Mouse (Mus musculus) stomach, embryonic 15.5 days (tissue): ENCODE results near the gene Gsap. TPM values are rescaled to one million over a fixed set of nuclear protein-coding genes. Genes with fewer than 3 reads are reported as not detected.
"Not testable (repeated sequence)": the region's sequence is repeated elsewhere in the genome, so short reads cannot be mapped to it uniquely, and the experiment has no call there.

Source experiments
- ATAC-seq: fragments of 200-750 bp; cut with Nextera tagmentation; 2 replicates; pipeline ENCODE4 v1.8.0; 2017; ENCODE audit warnings: low read depth, moderate number of reproducible peaks, moderate TSS enrichment; ENCODE audit not compliant: insufficient read depth, low FRiP score
- H3K27ac ChIP-seq: fragments of 300-500 bp; sonication (generic); 2 replicates; pipeline ENCODE4 v1.5.1; 2015; ENCODE audit warnings: mild to moderate bottlenecking, inconsistent platforms
- H3K27me3 ChIP-seq: fragments of 300-500 bp; sonication (generic); replicated peaks from 2 replicates; pipeline ENCODE4 v1.6.1; 2015; ENCODE audit warnings: inconsistent platforms
- H3K36me3 ChIP-seq: fragments of 300-500 bp; sonication (generic); 2 replicates; pipeline ENCODE4 v1.6.1; 2015; ENCODE audit warnings: inconsistent platforms
- H3K4me1 ChIP-seq: fragments of 300-500 bp; sonication (generic); 2 replicates; pipeline ENCODE4 v1.6.1; 2015; ENCODE audit warnings: inconsistent platforms
- H3K4me2 ChIP-seq: fragments of 300-500 bp; sonication (generic); 2 replicates; pipeline ENCODE4 v1.6.1; 2015; ENCODE audit warnings: mild to moderate bottlenecking, inconsistent platforms
- H3K4me3 ChIP-seq: fragments of 300-500 bp; sonication (generic); replicated peaks from 2 replicates; pipeline ENCODE4 v1.5.1; 2015; ENCODE audit warnings: inconsistent platforms
- H3K9ac ChIP-seq: fragments of 300-500 bp; sonication (generic); 2 replicates; pipeline ENCODE4 v1.6.1; 2015; ENCODE audit warnings: inconsistent platforms
- H3K9me3 ChIP-seq: fragments of 300-500 bp; sonication (generic); 2 replicates; pipeline ENCODE4 v1.6.1; 2016; ENCODE audit warnings: inconsistent platforms
- WGBS: fragments of 180-500 bp; shearing (Covaris S2); methylation state at CpG from one replicate; pipeline ENCODE4 v1.1.7; 2015; 5-methylcytosine and 5-hydroxymethylcytosine counted together
- polyA plus RNA-seq: library from polyadenylated mRNA; unstranded; fragments of >200 nt; fragmentation: Nextera tagmentation; extraction: Ambion mirVana; gene quantifications from 2 replicates; pipeline ENCODE4 v1.2.1, GENCODE M21; 2015

Gsap gene
- polyA plus RNA-seq, 1 experiment from 2014 or later: 2.9 TPM

GRCm38 (mm10) chr5:21264352-21265021 lies 78.4 kb downstream of the Gsap start:
- 91% methylated on average over 8 of the region's 8 CpGs for WGBS
- Histone ChIP-seq H3K4me1 (no peaks in the 10 kb centered on the region), H3K4me2 (no peak overlapping the region), H3K27ac (no peak overlapping the region), H3K9ac (no peak overlapping the region), H3K9me3 (no peaks in the 10 kb centered on the region), H3K4me3 (no peak overlapping the region), H3K27me3 (no peaks in the 10 kb centered on the region), H3K36me3 (no peaks in the 10 kb centered on the region)
- no peak for ATAC-seq

DNA sequence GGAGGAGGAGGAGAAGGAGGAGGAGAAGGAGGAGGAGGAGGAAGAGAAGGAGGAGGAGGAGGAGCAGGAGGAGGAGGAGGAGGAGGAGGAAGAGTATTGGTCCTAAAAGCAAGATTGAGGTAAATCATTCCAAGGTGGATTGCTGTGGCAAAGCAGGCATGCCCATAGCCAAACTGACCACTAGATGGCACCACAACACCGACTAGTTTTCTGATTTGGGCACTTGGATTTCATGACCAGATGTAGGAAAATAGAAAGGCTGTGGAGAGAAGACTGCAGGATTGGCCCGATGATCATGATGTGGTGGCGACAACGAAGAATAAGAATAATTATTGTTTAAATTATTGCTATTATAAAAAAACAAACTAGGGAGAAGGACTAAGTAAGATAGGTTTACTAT lies 79.0 kb downstream of the Gsap start:
- 20% methylated on average over 4 of the region's 4 CpGs for WGBS
- Histone ChIP-seq H3K9ac (no peak overlapping the region), H3K4me1 (no peaks in the 10 kb centered on the region), H3K36me3 (no peaks in the 10 kb centered on the region), H3K4me2 (no peak overlapping the region), H3K9me3 (no peaks in the 10 kb centered on the region), H3K27ac (no peak overlapping the region), H3K27me3 (no peaks in the 10 kb centered on the region), H3K4me3 (no peak overlapping the region)
- no peak for ATAC-seq

DNA sequence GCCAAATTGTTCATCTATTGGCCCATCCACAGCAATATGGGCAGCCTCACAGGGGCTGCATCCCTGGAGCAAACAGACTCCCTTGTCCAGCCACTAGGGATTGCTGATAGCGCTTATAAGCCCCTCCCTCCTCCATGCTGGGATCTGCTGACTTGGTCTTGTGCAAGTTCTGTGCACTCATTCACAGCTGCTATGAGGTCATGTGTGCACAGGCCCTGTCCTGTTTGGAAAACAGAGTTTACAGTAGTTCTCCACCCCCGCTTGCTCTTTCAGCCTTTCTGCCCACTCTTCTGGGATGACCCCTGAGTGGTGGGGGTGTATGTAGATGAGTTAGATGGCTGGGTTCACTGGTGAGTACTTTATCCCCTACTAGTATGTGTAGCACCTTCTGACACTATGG lies 81.0 kb downstream of the Gsap start:
- no peak overlapping the region for H3K9ac ChIP-seq
- no peaks in the 10 kb centered on the region for H3K4me1 ChIP-seq
- no peak overlapping the region for H3K4me2 ChIP-seq
- H3K9me3 ChIP-seq: no peaks in the 10 kb centered on the region
- no peaks in the 10 kb centered on the region for H3K27me3 ChIP-seq
- ATAC-seq: peak; percentile 20; the same call in 1 of the 2 replicates
- H3K4me3 ChIP-seq: no peak overlapping the region
- no peaks in the 10 kb centered on the region for H3K36me3 ChIP-seq
- 80% methylated on average over 2 of the region's 2 CpGs for WGBS
- no peak overlapping the region for H3K27ac ChIP-seq

- Histone ChIP-seq H3K4me1 (no peaks in the 10 kb centered on the region), H3K36me3 (no peaks in the 10 kb centered on the region), H3K9ac (no peak overlapping the region), H3K27ac (no peak overlapping the region), H3K9me3 (no peaks in the 10 kb centered on the region), H3K4me2 (no peak overlapping the region), H3K27me3 (no peaks in the 10 kb centered on the region), H3K4me3 (no peak overlapping the region)
- WGBS: 71% methylated on average over 5 of the region's 5 CpGs
- ATAC-seq: no peak
Measured at GRCm38 (mm10) chr5:21269446-21269845, 83.4 kb downstream of the Gsap start.

DNA sequence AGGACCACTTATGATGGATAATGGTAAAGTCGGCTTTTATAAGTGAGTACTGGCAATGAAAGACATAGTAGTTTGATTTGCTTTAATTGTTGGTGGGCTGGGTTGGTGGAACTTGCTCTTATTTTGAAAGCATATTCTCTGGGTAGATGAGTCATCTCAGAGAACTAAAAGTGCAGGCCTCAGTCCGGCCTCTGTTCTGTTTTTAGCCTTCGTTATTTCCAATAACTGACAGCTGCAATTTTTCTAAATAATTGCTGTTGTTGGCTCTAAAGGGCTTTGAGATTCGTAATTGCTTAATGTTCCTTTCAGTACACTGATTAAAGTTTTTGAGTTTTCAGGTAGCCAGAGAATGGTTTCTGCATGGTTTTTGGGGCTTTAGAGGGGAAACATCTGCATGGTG lies 84.7 kb downstream of the Gsap start:
- Histone ChIP-seq H3K4me3 (no peak overlapping the region), H3K9ac (no peak overlapping the region), H3K27me3 (no peaks in the 10 kb centered on the region), H3K36me3 (no peaks in the 10 kb centered on the region), H3K4me1 (no peaks in the 10 kb centered on the region), H3K4me2 (no peak overlapping the region), H3K9me3 (no peaks in the 10 kb centered on the region), H3K27ac (no peak overlapping the region)
- ATAC-seq: no peak
- 54% methylated on average over 4 of the region's 4 CpGs for WGBS

DNA sequence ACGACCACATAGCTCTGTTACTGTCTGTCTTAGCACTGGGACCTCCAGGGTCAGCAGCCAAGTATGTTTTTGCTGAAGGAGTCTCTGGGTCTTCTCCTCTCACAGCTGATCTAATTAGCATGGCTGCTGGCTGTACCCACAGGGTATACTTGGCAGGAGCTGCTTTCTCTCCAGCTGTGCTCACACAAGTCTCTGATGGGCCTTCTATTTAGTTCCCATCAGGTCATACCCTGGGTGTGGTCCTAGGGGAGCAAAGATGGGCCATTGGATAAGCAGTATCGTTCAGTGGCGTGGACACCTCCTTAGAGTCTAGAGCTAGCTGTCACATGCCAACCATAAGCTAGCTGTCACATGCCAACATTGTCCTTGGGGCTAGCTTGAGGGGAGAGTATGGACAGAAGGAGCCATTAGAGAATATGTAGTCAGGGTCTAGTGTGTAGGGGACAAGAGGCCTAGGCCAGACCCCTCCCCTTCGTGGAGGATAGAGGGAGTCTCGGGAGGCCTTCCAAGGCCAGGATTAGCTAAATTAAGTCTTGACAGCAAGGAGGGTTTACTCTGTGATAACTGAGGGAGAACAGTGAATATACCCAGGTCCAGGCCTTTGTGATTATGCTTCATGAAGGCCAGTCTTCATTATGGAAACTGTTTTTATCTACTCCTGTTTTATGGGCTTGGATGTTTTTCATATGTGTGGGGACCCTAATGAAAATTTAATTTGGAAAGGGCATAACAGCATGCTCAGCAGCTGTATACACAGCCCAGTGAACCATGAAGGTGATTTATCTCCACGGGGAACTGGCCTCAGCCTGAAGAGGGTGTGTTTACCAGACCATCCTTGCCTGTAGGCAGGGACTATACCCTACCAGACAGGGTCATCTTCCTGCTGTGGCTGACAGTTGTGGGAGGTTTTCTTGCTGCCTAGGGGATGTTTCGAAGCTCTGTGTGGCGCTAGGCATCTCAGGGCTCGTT lies 85.6 kb downstream of the Gsap start:
- Histone ChIP-seq H3K4me1 (no peaks in the 10 kb centered on the region), H3K4me3 (no peak overlapping the region), H3K4me2 (no peak overlapping the region), H3K27me3 (no peaks in the 10 kb centered on the region), H3K36me3 (no peaks in the 10 kb centered on the region), H3K9me3 (no peaks in the 10 kb centered on the region), H3K27ac (no peak overlapping the region), H3K9ac (no peak overlapping the region)
- 67% methylated on average over 9 of the region's 9 CpGs for WGBS
- peak; percentile 47; the same call in 1 of the 2 replicates for ATAC-seq

GRCm38 (mm10) chr5:21277685-21278084 lies 91.6 kb downstream of the Gsap start:
- not testable (repeated sequence) for H3K9ac ChIP-seq, H3K27ac ChIP-seq, H3K4me3 ChIP-seq, H3K4me1 ChIP-seq, H3K27me3 ChIP-seq, ATAC-seq, H3K4me2 ChIP-seq, H3K36me3 ChIP-seq, H3K9me3 ChIP-seq
- 44% methylated on average over 2 of the region's 2 CpGs for WGBS

- Histone ChIP-seq H3K4me2 (no peak overlapping the region), H3K4me3 (no peak overlapping the region), H3K4me1 (no peaks in the 10 kb centered on the region), H3K27me3 (no peaks in the 10 kb centered on the region), H3K9me3 (no peaks in the 10 kb centered on the region), H3K27ac (no peak overlapping the region), H3K36me3 (no peaks in the 10 kb centered on the region), H3K9ac (no peak overlapping the region)
- WGBS: 86% methylated on average over 12 of the region's 12 CpGs
- ATAC-seq: no peak
Measured at GRCm38 (mm10) chr5:21283356-21284062, 97.5 kb downstream of the Gsap start.

GRCm38 (mm10) chr5:21288658-21289435 lies 102.8 kb downstream of the Gsap start:
- H3K4me2 ChIP-seq: no peak overlapping the region
- H3K4me1 ChIP-seq: no peaks in the 10 kb centered on the region
- H3K27me3 ChIP-seq: no peaks in the 10 kb centered on the region
- no peak for ATAC-seq
- no peaks in the 10 kb centered on the region for H3K36me3 ChIP-seq
- no peaks in the 10 kb centered on the region for H3K9me3 ChIP-seq
- no peak overlapping the region for H3K9ac ChIP-seq
- H3K4me3 ChIP-seq: no peak overlapping the region
- 43% methylated on average over 7 of the region's 7 CpGs for WGBS
- H3K27ac ChIP-seq: no peak overlapping the region

GRCm38 (mm10) chr5:21290594-21290993 lies 104.5 kb downstream of the Gsap start:
- Histone ChIP-seq H3K4me1 (no peaks in the 10 kb centered on the region), H3K4me3 (no peak overlapping the region), H3K4me2 (no peak overlapping the region), H3K9ac (no peak overlapping the region), H3K27ac (peak overlapping the region; percentile 8; the same call in 1 of the 2 replicates), H3K9me3 (no peaks in the 10 kb centered on the region), H3K27me3 (no peaks in the 10 kb centered on the region), H3K36me3 (no peaks in the 10 kb centered on the region)
- no peak; the same call in 1 of the 2 replicates for ATAC-seq
- WGBS: 60% methylated on average over 8 of the region's 8 CpGs

DNA sequence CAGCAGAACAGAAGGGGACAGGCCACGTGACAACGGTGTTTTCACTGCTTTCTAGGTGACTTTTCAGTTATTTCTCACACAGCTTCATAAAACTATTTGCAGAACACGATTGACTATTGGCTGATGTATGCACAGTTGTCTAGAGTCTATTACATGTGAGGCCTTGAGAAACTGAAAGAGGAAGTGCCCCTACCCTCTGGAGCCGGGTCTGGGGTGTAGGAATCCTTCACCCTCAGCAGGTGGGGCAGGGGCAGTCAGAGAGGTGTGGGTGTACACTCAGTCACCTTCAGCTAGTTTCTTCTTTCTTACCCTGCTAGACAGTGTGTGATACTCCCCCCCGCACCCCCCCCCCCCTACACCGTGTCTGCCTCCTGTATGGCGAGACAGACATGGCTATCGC lies 109.6 kb downstream of the Gsap start:
- Histone ChIP-seq H3K4me1 (no peaks in the 10 kb centered on the region), H3K27ac (no peak overlapping the region), H3K9me3 (no peaks in the 10 kb centered on the region), H3K36me3 (no peaks in the 10 kb centered on the region), H3K27me3 (no peaks in the 10 kb centered on the region), H3K4me3 (no peak overlapping the region), H3K4me2 (no peak overlapping the region), H3K9ac (no peak overlapping the region)
- WGBS: 75% methylated on average over 7 of the region's 8 CpGs
- no peak for ATAC-seq
